Mouse (Mus musculus) cerebellum, adult 2 months (tissue): ENCODE measurements at regions not wholly inside any gene's neighbourhood (a gene's known extent, or its start where the extent isn't known, plus 50 kb on each side); places are given as distances from the start of the nearest gene placed in this dataset.
A peak's percentile ranks its signal among the peaks of the same experiment; 100 is the strongest.

ENCODE experiments used
- DNase-seq, 2 experiments: peaks; one replicate each; pipeline ENCODE4 v3.0.0; 2021
- H3K27ac ChIP-seq: fragments of 200-500 bp; 2 replicates; pipeline ENCODE4 v1.5.1; 2012; ENCODE audit warnings: low read length, control low read depth, inconsistent platforms; ENCODE audit not compliant: insufficient read depth
- H3K27me3 ChIP-seq: fragments of 200-500 bp; 2 replicates; pipeline ENCODE4 v1.6.1; 2012; ENCODE audit warnings: inconsistent platforms, mild to moderate bottlenecking, low read length, moderate library complexity; ENCODE audit not compliant: control insufficient read depth, insufficient read depth
- H3K4me1 ChIP-seq: fragments of 200-500 bp; 2 replicates; pipeline ENCODE4 v1.6.1; 2011; ENCODE audit warnings: low read length; ENCODE audit not compliant: control insufficient read depth, insufficient read depth
- H3K4me3 ChIP-seq: fragments of 200-500 bp; replicated peaks from 2 replicates; pipeline ENCODE3; 2011; ENCODE audit warnings: mild to moderate bottlenecking, low read depth, low read length, control low read depth; ENCODE audit not compliant: insufficient read depth
- CTCF ChIP-seq: fragments of 200-500 bp; IDR thresholded peaks from 2 replicates; pipeline ENCODE4 v1.5.1; 2011; ENCODE audit warnings: low read depth, mild to moderate bottlenecking, control low read depth, low read length, moderate library complexity, borderline replicate concordance; ENCODE audit not compliant: insufficient read depth
- POLR2A ChIP-seq: fragments of 200-500 bp; IDR thresholded peaks from 2 replicates; pipeline ENCODE4 v1.6.1; 2011; ENCODE audit warnings: low read length, control low read depth, borderline replicate concordance; ENCODE audit not compliant: insufficient read depth
- WGBS: fragments of 180-500 bp; shearing (Covaris S2); methylation state at CpG from one replicate; pipeline ENCODE4 v1.1.7; 2018; 5-methylcytosine and 5-hydroxymethylcytosine counted together

- WGBS: 42% methylated on average over 4 of the region's 4 CpGs
- Histone ChIP-seq H3K4me3 (no peak overlapping the region), H3K4me1 (no peaks in the 10 kb centered on the region), H3K27me3 (no peaks in the 10 kb centered on the region), H3K27ac (no peak overlapping the region)
- DNase-seq: no peak
- no peak for TF ChIP-seq CTCF
- no peak for TF ChIP-seq POLR2A
Observed at GRCm38 (mm10) chr9:92878589-92878988, 336.6 kb downstream of the Plod2 start.

DNA sequence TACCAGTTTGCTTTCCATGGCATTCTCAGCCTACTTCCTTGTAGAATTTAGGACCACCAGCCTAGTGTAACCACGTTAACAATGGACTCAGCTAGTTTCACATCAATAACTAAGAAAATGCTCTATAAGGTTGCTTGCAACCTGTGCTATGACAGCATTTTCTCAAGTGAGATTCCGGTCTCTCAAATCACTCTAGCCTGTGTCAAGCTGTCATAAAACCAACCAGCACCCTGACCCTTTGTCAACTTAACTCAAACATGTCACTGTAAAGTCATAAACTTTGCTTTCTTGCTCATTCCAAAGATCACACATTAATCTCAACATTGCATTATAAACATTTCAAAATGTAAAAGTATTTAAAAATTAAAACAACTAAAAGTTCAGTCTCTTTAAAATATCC is 337.8 kb downstream of the Plod2 start:
- TF ChIP-seq POLR2A (no peak), CTCF (no peak)
- WGBS: 92% methylated on average over 2 of the region's 2 CpGs
- Histone ChIP-seq H3K27ac (no peak overlapping the region), H3K4me1 (no peaks in the 10 kb centered on the region), H3K27me3 (no peaks in the 10 kb centered on the region), H3K4me3 (no peak overlapping the region)
- no peak for DNase-seq

DNA sequence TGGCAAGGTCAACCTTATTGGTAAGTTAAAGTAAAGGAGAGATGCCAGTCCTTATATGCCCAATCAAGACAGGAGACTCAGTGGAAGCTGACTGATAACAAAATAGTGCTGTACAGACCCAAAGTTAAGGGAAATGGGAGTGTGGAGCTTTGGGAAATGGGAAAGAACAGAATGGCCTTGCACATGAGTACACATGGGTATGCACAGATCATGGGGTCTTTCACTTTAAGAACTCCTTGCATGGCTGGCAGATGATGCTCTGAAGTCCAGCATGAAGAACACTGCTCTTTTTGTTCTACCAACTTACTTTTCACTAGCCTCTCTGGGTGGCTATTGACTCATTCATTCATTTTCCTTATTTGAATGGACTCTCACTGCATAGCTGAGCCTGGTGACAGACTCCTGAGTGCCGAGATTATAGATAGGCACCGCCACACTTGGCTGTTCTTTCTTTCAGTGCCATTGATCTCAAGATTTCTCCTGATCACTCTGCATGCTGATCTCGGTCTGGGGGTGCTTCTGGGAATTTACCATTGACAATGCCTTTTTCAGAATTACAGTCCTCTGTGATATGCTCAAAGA is 340.3 kb downstream of the Plod2 start:
- TF ChIP-seq POLR2A: no peak
- TF ChIP-seq CTCF: no peak
- H3K4me1 ChIP-seq: no peaks in the 10 kb centered on the region
- H3K4me3 ChIP-seq: no peak overlapping the region
- no peaks in the 10 kb centered on the region for H3K27me3 ChIP-seq
- 20% methylated on average over 3 of the region's 3 CpGs for WGBS
- H3K27ac ChIP-seq: no peak overlapping the region
- DNase-seq: no peak

GRCm38 (mm10) chr9:92890063-92890462 is 348.0 kb downstream of the Plod2 start:
- no peak overlapping the region for H3K27ac ChIP-seq
- no peaks in the 10 kb centered on the region for H3K27me3 ChIP-seq
- H3K4me3 ChIP-seq: no peak overlapping the region
- no peak for TF ChIP-seq CTCF
- TF ChIP-seq POLR2A: no peak
- no peaks in the 10 kb centered on the region for H3K4me1 ChIP-seq
- DNase-seq: no peak

GRCm38 (mm10) chr9:92899733-92900132 is 357.7 kb downstream of the Plod2 start:
- no peaks in the 10 kb centered on the region for H3K4me1 ChIP-seq
- TF ChIP-seq CTCF: no peak
- TF ChIP-seq POLR2A: no peak
- H3K27ac ChIP-seq: no peak overlapping the region
- 30% methylated on average over 4 of the region's 4 CpGs for WGBS
- no peaks in the 10 kb centered on the region for H3K27me3 ChIP-seq
- no peak overlapping the region for H3K4me3 ChIP-seq
- peak in 1 of 2 experiments; percentile 28 for DNase-seq

GRCm38 (mm10) chr9:92907102-92907501 is 365.1 kb downstream of the Plod2 start:
- no peaks in the 10 kb centered on the region for H3K27me3 ChIP-seq
- DNase-seq: no peak
- no peak for TF ChIP-seq POLR2A
- no peak for TF ChIP-seq CTCF
- H3K4me3 ChIP-seq: no peak overlapping the region
- no peaks in the 10 kb centered on the region for H3K4me1 ChIP-seq
- no peak overlapping the region for H3K27ac ChIP-seq

GRCm38 (mm10) chr9:92919396-92919795 is 377.4 kb downstream of the Plod2 start:
- H3K4me3 ChIP-seq: no peak overlapping the region
- H3K27me3 ChIP-seq: no peaks in the 10 kb centered on the region
- no peaks in the 10 kb centered on the region for H3K4me1 ChIP-seq
- DNase-seq: no peak
- TF ChIP-seq POLR2A: no peak
- TF ChIP-seq CTCF: no peak
- no peak overlapping the region for H3K27ac ChIP-seq
- WGBS: 100% methylated on average over 1 of the region's 1 CpGs

GRCm38 (mm10) chr9:92930231-92930966 is 388.4 kb downstream of the Plod2 start:
- WGBS: 20% methylated on average over 6 of the region's 6 CpGs
- H3K4me1 ChIP-seq: no peaks in the 10 kb centered on the region
- no peak for TF ChIP-seq POLR2A
- TF ChIP-seq CTCF: no peak

More at GRCm38 (mm10) chr9:92930231-92930966, 388.4 kb downstream of the Plod2 start:
- H3K4me3 ChIP-seq: no peak overlapping the region
- DNase-seq: peak; percentile 11 to 14
- no peaks in the 10 kb centered on the region; the same call in 1 of the 2 replicates for H3K27me3 ChIP-seq
- H3K27ac ChIP-seq: no peak overlapping the region
